8 mouse cellular contexts compared by ENCODE assay signal in the genomic region with DNA sequence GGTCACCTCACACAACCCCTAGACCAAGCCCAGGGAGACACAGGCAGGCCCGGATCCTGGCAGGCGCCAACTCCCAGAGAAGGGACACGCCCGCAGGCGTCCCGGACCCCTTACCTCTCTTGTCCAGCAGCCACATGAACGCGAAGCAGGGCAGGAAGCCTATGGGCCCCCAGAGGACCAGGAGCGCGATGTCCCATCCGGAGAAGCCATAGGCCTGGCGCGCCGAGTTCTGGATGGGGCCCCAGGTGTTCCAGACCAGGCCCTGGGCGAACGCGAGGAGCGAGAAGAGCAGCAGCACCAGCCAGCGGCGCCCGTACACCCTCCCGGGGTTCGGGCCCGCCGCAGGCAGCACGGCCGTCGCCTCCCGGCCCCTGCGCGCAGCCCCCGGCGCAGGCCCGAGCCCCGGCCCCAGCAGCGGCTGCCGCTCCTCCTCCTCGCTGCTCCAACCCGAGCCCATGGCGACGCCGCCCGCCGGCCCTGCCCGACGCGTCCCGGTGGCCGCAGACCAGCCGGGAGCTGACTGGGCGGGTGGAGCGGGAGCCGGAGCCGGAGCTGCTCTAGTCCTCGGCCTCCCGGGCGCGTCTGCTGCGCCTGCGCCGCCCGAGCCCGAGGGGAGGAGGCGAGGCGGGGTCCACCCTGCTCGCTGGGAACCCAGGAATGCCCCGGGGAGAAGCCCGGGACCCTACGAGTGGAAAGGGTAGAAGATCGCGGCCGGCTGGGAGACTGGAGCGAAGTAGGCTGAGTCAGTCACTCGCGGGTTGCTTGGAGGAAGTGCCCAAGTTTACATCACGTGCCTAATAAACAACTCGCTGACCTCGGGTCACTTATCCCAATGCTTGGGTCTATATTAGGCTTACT. TPM values are rescaled to one million over a fixed set of nuclear protein-coding genes. Genes with fewer than 3 reads are reported as not detected.
DNase-seq lines count a peak whose midpoint lies in the region; ATAC-seq and TF ChIP-seq lines count a peak whose summit lies in the region.

A gene (minus strand): TSS at position 572 of the 858 bp plus-strand sequence.

- no peaks in the 10 kb centered on the region for H3K9me3 ChIP-seq in erythroblast, embryonic 14.5 days (ENCODE audit: control insufficient read depth, low read length)
- no peaks in the 10 kb centered on the region for H3K9me3 ChIP-seq in heart, embryonic 11.5 days (replicated peaks; ENCODE audit: control insufficient read depth, low read length)
- H3K9me3 ChIP-seq in kidney, embryonic 16.5 days (ENCODE audit: low read length) = no peaks in the 10 kb centered on the region

- H3K4me3 ChIP-seq in bone marrow macrophage, adult 2 months (ENCODE audit: insufficient read depth, low read length) = peak within 1 kb of the TSS; percentile 91
- H3K4me3 ChIP-seq in erythroblast, embryonic 14.5 days (replicated peaks) = peak within 1 kb of the TSS; percentile 74
- peak within 1 kb of the TSS; percentile 70 for H3K4me3 ChIP-seq in heart, embryonic 11.5 days (ENCODE audit: low read depth, low read length)
- H3K4me3 ChIP-seq in kidney, embryonic 16.5 days (ENCODE audit: low read length) = peak within 1 kb of the TSS; percentile 68

- no peak for TF ChIP-seq CTCF in bone marrow macrophage, adult 2 months (IDR thresholded peaks at IDR 0.05; ENCODE audit: low read depth, low read length)

- TF ChIP-seq POLR2A in bone marrow macrophage, adult 2 months (IDR thresholded peaks at IDR 0.05; ENCODE audit: borderline replicate concordance, low read depth, low read length) = no peak

- peak; percentile 82 for ATAC-seq in heart, embryonic 11.5 days (replicated peaks; ENCODE audit: insufficient number of reproducible peaks, low FRiP score, low TSS enrichment)
- peak; percentile 91 for ATAC-seq in kidney, embryonic 16.5 days (ENCODE audit: low FRiP score, low TSS enrichment)

- peaks cover 31% of the 10 kb centered on the region for H3K36me3 ChIP-seq in erythroblast, embryonic 14.5 days (ENCODE audit: control insufficient read depth)
- H3K36me3 ChIP-seq in heart, embryonic 11.5 days (ENCODE audit: control insufficient read depth, insufficient read depth, low read length) = no peaks in the 10 kb centered on the region
- no peaks in the 10 kb centered on the region for H3K36me3 ChIP-seq in kidney, embryonic 16.5 days (ENCODE audit: insufficient read depth, low read length)

- H3K27ac ChIP-seq in bone marrow macrophage, adult 2 months (ENCODE audit: insufficient read depth, low read depth, low read length) = peak within 1 kb of the TSS; percentile 88
- peak within 1 kb of the TSS; percentile 36 for H3K27ac ChIP-seq in heart, embryonic 11.5 days (ENCODE audit: low read depth, low read length)
- peak within 1 kb of the TSS; percentile 38; the same call in 1 of the 2 replicates for H3K27ac ChIP-seq in kidney, embryonic 16.5 days (ENCODE audit: low read length)

- H3K9ac ChIP-seq in heart, embryonic 11.5 days (ENCODE audit: low read depth, low read length) = peak within 1 kb of the TSS; percentile 88
- peak within 1 kb of the TSS; percentile 94 for H3K9ac ChIP-seq in kidney, embryonic 16.5 days (replicated peaks; ENCODE audit: low read length)

- under 1% methylated on average over 50 of the region's 78 CpGs for WGBS in heart, embryonic 11.5 days (ENCODE audit: insufficient replicate concordance)
- WGBS in kidney, embryonic 16.5 days = under 1% methylated on average over 63 of the region's 78 CpGs

- H3K27me3 ChIP-seq in erythroblast, embryonic 14.5 days (ENCODE audit: control insufficient read depth) = no peaks in the 10 kb centered on the region
- no peaks in the 10 kb centered on the region for H3K27me3 ChIP-seq in heart, embryonic 11.5 days (ENCODE audit: control insufficient read depth, insufficient read depth, low read length)
- no peaks in the 10 kb centered on the region for H3K27me3 ChIP-seq in kidney, embryonic 16.5 days (ENCODE audit: insufficient read depth, low read length)

- H3K4me2 ChIP-seq in heart, embryonic 11.5 days = peak within 1 kb of the TSS; percentile 94
- H3K4me2 ChIP-seq in kidney, embryonic 16.5 days (replicated peaks; ENCODE audit: low read depth, low read length) = peak within 1 kb of the TSS; percentile 85

- peaks cover 26% of the 10 kb centered on the region for H3K4me1 ChIP-seq in bone marrow macrophage, adult 2 months (ENCODE audit: control insufficient read depth, insufficient read depth, low read length)
- peaks cover 80% of the 10 kb centered on the region for H3K4me1 ChIP-seq in erythroblast, embryonic 14.5 days (ENCODE audit: control insufficient read depth)
- peaks cover 8% of the 10 kb centered on the region for H3K4me1 ChIP-seq in heart, embryonic 11.5 days (ENCODE audit: control insufficient read depth, insufficient read depth, low read length)
- peaks cover 28% of the 10 kb centered on the region for H3K4me1 ChIP-seq in kidney, embryonic 16.5 days (ENCODE audit: insufficient read depth, low read length)

- peak; percentile 71 for DNase-seq in 3T3-L1 (ENCODE audit: low read depth, low spot score)
- peak; percentile 88 for DNase-seq in liver
- DNase-seq in monocyte, adult 2 months (ENCODE audit: low read depth in 1 of 2, low spot score in 2 of 2) = peak; percentile 65 to 82
- DNase-seq in spleen, postnatal 14 days (ENCODE audit: low spot score in 2 of 2) = peak; percentile 58 to 60

RNA-seq across cellular contexts. Expression of the gene that starts here (rescaled TPM):
- 19.9 and 21.2 TPM in 2 replicates for polyA plus RNA-seq in bone marrow macrophage, adult 2 months (2012; ENCODE audit: insufficient read depth, insufficient read length, missing spikeins)
- 0.34 and 0.97 TPM in 2 replicates for polyA plus RNA-seq in erythroblast, embryonic 14.5 days (2012)
- polyA plus RNA-seq in heart, embryonic 11.5 days (2014; fragmentation: Nextera tagmentation; extraction: Ambion mirVana) = 11.3 and 12.0 TPM in 2 replicates
- polyA plus RNA-seq in kidney, embryonic 16.5 days (2015; fragmentation: Nextera tagmentation; extraction: Ambion mirVana) = 12.2 and 12.3 TPM in 2 replicates

Comparison
In these comparisons a context has a peak if more than half of its experiments do, and no peak if none do; other contexts are left out.
1. Peak in every context shown above with its lines: DNase-seq, ATAC-seq, H3K4me3 ChIP-seq and H3K27ac ChIP-seq.
2. H3K27ac ChIP-seq: peak in every context shown above with its lines; median percentile 88 in bone marrow macrophage, adult 2 months; 38 in kidney, embryonic 16.5 days; 36 in heart, embryonic 11.5 days.